Mouse (Mus musculus): ENCODE measurements around the gene Fam162a. TPM values are rescaled to one million over a fixed set of nuclear protein-coding genes. Genes with fewer than 3 reads are reported as not detected.

Fam162a gene
- polyA plus RNA-seq, 1 experiment from 2014 or later: 144 TPM

Other genes with a start within 250 kb of the Fam162a start
- gene Parp14, start 200.1 kb downstream of the Fam162a start, polyA plus RNA-seq (2015; fragmentation: Nextera tagmentation; extraction: Ambion mirVana): 0.13 and 0.20 TPM in 2 replicates
- 2.3 and 2.5 TPM in 2 replicates for gene Parp9, start 133.1 kb downstream of the Fam162a start, polyA plus RNA-seq (2015; fragmentation: Nextera tagmentation; extraction: Ambion mirVana)
- gene Dtx3l, start 132.4 kb downstream of the Fam162a start, polyA plus RNA-seq (2015; fragmentation: Nextera tagmentation; extraction: Ambion mirVana): 1.7 and 2.4 TPM in 2 replicates
- 85.5 and 88.4 TPM in 2 replicates for gene Kpna1, start 92.8 kb downstream of the Fam162a start, polyA plus RNA-seq (2015; fragmentation: Nextera tagmentation; extraction: Ambion mirVana)
- 14.4 and 15.5 TPM in 2 replicates for gene Wdr5b, start 30.4 kb downstream of the Fam162a start, polyA plus RNA-seq (2015; fragmentation: Nextera tagmentation; extraction: Ambion mirVana)
- gene Ccdc58, start 91 bp upstream of the Fam162a start, polyA plus RNA-seq (2015; fragmentation: Nextera tagmentation; extraction: Ambion mirVana): 35.0 and 36.3 TPM in 2 replicates
- gene Csta1, start 59.6 kb upstream of the Fam162a start, polyA plus RNA-seq (2015; fragmentation: Nextera tagmentation; extraction: Ambion mirVana): not detected in 2 replicates
- gene Stfa2l1, start 85.2 kb upstream of the Fam162a start, polyA plus RNA-seq (2015; fragmentation: Nextera tagmentation; extraction: Ambion mirVana): not detected in 2 replicates
- 0.96 TPM in 1 of 2 replicates, not detected in the other for gene Gm5483, start 112.6 kb upstream of the Fam162a start, polyA plus RNA-seq (2015; fragmentation: Nextera tagmentation; extraction: Ambion mirVana)
- gene Gm5416, start 138.8 kb upstream of the Fam162a start, polyA plus RNA-seq (2015; fragmentation: Nextera tagmentation; extraction: Ambion mirVana): not detected in 2 replicates
- not detected in 2 replicates for gene 2010005H15Rik, start 149.9 kb upstream of the Fam162a start, polyA plus RNA-seq (2015; fragmentation: Nextera tagmentation; extraction: Ambion mirVana)
- gene Stfa1, start 205.4 kb upstream of the Fam162a start, polyA plus RNA-seq (2015; fragmentation: Nextera tagmentation; extraction: Ambion mirVana): 0.62 TPM in 1 of 2 replicates, not detected in the other

All from forebrain, embryonic 16.5 days (tissue).